26 mouse cellular contexts compared by ENCODE assay signal in the genomic region with DNA sequence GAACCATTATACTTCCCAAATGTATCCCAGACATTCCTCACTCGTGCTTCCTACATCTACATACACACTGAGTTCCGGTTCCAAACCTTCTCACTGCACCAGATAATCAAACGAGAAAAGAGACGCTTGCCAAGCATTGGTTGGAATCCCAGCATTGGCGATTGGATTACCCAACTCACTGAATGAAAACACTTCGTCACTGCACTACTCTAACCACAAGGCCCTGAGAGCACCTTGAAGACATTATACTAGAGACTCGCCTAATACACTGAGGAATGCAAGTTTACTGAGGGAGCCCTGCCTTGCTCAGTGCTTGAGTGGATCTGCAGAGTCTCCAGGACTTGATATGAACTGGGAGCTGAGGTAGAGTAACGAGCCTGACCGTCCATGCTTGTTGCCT. TPM values are rescaled to one million over a fixed set of nuclear protein-coding genes. Genes with fewer than 3 reads are reported as not detected.
"Had no signal": no experiment of that assay in that cellular context is flagged by ENCODE, and none has a peak within 500 bp of the region (broad histone marks: within the 10 kb centered on the region; RNA-seq: fewer than 3 reads in every experiment).

No protein-coding gene starts in this region.

- H3K4me2 ChIP-seq: lung, embryonic 15.5 days; midbrain, embryonic 11.5 days; midbrain, embryonic 13.5 days; midbrain, embryonic 15.5 days; neural tube, embryonic 12.5 days had no signal

- H3K4me3 ChIP-seq: lung, embryonic 15.5 days; megakaryocyte, embryonic 14.5 days; midbrain, embryonic 13.5 days; midbrain, embryonic 15.5 days; neural tube, embryonic 12.5 days had no signal

- H3K27me3 ChIP-seq: lung, embryonic 15.5 days; megakaryocyte, embryonic 14.5 days; midbrain, embryonic 13.5 days; midbrain, embryonic 15.5 days; neural tube, embryonic 12.5 days had no signal

- H3K27ac ChIP-seq: lung, embryonic 15.5 days; macrophage; midbrain, embryonic 13.5 days; midbrain, embryonic 15.5 days; neural tube, embryonic 12.5 days had no signal

- H3K9ac ChIP-seq: lung, embryonic 15.5 days; midbrain, embryonic 13.5 days; midbrain, embryonic 15.5 days; neural tube, embryonic 12.5 days had no signal

- ATAC-seq: lung, postnatal 0 days; midbrain, embryonic 13.5 days; midbrain, embryonic 15.5 days had no signal

- H3K4me1 ChIP-seq: lung, embryonic 15.5 days; midbrain, embryonic 13.5 days; midbrain, embryonic 15.5 days; neural tube, embryonic 12.5 days had no signal

- DNase-seq: lung, adult 2 months; lung, postnatal 14 days; lung, postnatal 36 days; retina, postnatal 1 day; right cerebral cortex, adult 18-20 months; right cerebral cortex, postnatal 25 days; right cerebral cortex, postnatal 4 days; spleen, adult 18-20 months; thymus, adult 18-20 months; thymus, postnatal 14 days; thymus, postnatal 36 days had no signal

- H3K9me3 ChIP-seq: lung, embryonic 15.5 days; megakaryocyte, embryonic 14.5 days; midbrain, embryonic 13.5 days; midbrain, embryonic 15.5 days; neural tube, embryonic 12.5 days had no signal

- H3K36me3 ChIP-seq: lung, embryonic 15.5 days; midbrain, embryonic 13.5 days; midbrain, embryonic 15.5 days; neural tube, embryonic 12.5 days had no signal

RNA-seq across cellular contexts. Expression of a gene that starts 18.7 kb away (rescaled TPM):
- total RNA-seq: megakaryocyte progenitor cell, adult 5-6 weeks; midbrain, postnatal 0 days; monocyte, adult 5-6 weeks; neutrophil, adult 5-6 weeks had no signal
- polyA plus RNA-seq: lung, adult 2 months; lung, embryonic 15.5 days; lung, postnatal 0 days; macrophage; midbrain, postnatal 0 days; small intestine, adult 2 months; stomach, embryonic 14.5 days; thymus, postnatal 0 days had no signal

RNA-seq across cellular contexts. Expression of a gene that starts 48.1 kb away (rescaled TPM):
- total RNA-seq: monocyte, adult 5-6 weeks had no signal
- polyA plus RNA-seq: macrophage had no signal
